Mouse (Mus musculus) stomach, embryonic 16.5 days (tissue): ENCODE measurements around the gene Tnfaip1. TPM values are rescaled to one million over a fixed set of nuclear protein-coding genes. Genes with fewer than 3 reads are reported as not detected.

Experiments
- ATAC-seq: fragments of 200-750 bp; cut with Nextera tagmentation; 2 replicates; pipeline ENCODE4 v1.8.0; 2017; ENCODE audit warnings: moderate number of reproducible peaks, moderate TSS enrichment; ENCODE audit not compliant: insufficient read depth, low FRiP score
- H3K27ac ChIP-seq: fragments of 300-500 bp; sonication (generic); 2 replicates; pipeline ENCODE4 v1.5.1; 2014; ENCODE audit warnings: low read length
- H3K27me3 ChIP-seq: fragments of 300-500 bp; sonication (generic); 2 replicates; pipeline ENCODE4 v1.6.1; 2014; ENCODE audit warnings: low read length, control low read depth, mixed read lengths; ENCODE audit not compliant: control insufficient read depth, insufficient read depth
- H3K36me3 ChIP-seq: fragments of 300-500 bp; sonication (generic); 2 replicates; pipeline ENCODE4 v1.6.1; 2014; ENCODE audit warnings: low read length; ENCODE audit not compliant: control insufficient read depth, insufficient read depth
- H3K4me1 ChIP-seq: fragments of 300-500 bp; sonication (generic); 2 replicates; pipeline ENCODE4 v1.6.1; 2014; ENCODE audit warnings: low read length, control low read depth, mixed read lengths; ENCODE audit not compliant: control insufficient read depth, insufficient read depth
- H3K4me2 ChIP-seq: fragments of 300-500 bp; sonication (generic); 2 replicates; pipeline ENCODE4 v1.6.1; 2014; ENCODE audit warnings: low read depth, low read length, mixed read lengths
- H3K4me3 ChIP-seq: fragments of 300-500 bp; sonication (generic); replicated peaks from 2 replicates; pipeline ENCODE4 v1.5.1; 2014; ENCODE audit warnings: mild to moderate bottlenecking, low read length
- H3K9ac ChIP-seq: fragments of 300-500 bp; sonication (generic); 2 replicates; pipeline ENCODE4 v1.6.1; 2014; ENCODE audit warnings: low read length
- H3K9me3 ChIP-seq: fragments of 300-500 bp; sonication (generic); replicated peaks from 2 replicates; pipeline ENCODE4 v1.6.1; 2016; ENCODE audit warnings: low read length, control low read depth; ENCODE audit not compliant: control insufficient read depth
- WGBS: fragments of 180-500 bp; shearing (Covaris S2); extraction: QIAGEN DNeasy Blood & Tissue Kit; methylation state at CpG from one replicate; pipeline ENCODE4 v1.1.7; 2014; 5-methylcytosine and 5-hydroxymethylcytosine counted together
- polyA plus RNA-seq: library from polyadenylated mRNA; unstranded; fragments of >200 nt; fragmentation: Nextera tagmentation; extraction: Ambion mirVana; gene quantifications from 2 replicates; pipeline ENCODE4 v1.2.1, GENCODE M21; 2015

Tnfaip1 gene
- polyA plus RNA-seq, 1 experiment from 2014 or later = 76.2 TPM

DNA sequence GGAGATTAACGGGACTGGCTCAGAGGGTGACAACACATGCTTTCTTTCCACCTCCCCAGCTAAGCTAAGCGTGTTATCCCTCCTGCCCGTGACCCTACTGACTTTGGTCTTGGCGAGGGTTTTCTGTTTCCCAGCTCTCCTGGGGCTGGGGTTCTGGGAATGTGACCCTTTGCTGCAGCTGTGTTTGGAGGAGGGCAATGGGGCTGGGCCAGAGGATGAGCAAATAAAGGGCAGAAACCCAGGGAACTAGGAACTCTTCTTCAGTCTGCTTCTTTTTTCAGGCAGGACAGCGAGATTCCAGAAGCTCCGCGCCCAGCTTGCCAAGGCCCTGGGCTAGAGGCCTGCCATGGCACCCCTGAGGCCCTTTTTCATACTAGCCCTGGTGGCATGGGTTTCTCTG, 37.1 kb downstream of the Tnfaip1 start, which contains the start of gene Vtn:
Vtn (plus strand) TSS at position 88 of the 400 bp plus-strand sequence.
- ATAC-seq = no peak
- Histone ChIP-seq H3K4me1 (peaks cover 6% of the 10 kb centered on the region), H3K9ac (peak within 1 kb of the TSS; percentile 65), H3K27ac (0 out of 2 replicates have a peak within 1 kb of the TSS, but pooled peaks have one; percentile 47), H3K27me3 (peaks cover 38% of the 10 kb centered on the region), H3K4me2 (peak within 1 kb of the TSS; percentile 91), H3K36me3 (no peaks in the 10 kb centered on the region), H3K4me3 (peak within 1 kb of the TSS; percentile 54), H3K9me3 (no peaks in the 10 kb centered on the region)
- 46% methylated on average over 7 of the region's 7 CpGs for WGBS

DNA sequence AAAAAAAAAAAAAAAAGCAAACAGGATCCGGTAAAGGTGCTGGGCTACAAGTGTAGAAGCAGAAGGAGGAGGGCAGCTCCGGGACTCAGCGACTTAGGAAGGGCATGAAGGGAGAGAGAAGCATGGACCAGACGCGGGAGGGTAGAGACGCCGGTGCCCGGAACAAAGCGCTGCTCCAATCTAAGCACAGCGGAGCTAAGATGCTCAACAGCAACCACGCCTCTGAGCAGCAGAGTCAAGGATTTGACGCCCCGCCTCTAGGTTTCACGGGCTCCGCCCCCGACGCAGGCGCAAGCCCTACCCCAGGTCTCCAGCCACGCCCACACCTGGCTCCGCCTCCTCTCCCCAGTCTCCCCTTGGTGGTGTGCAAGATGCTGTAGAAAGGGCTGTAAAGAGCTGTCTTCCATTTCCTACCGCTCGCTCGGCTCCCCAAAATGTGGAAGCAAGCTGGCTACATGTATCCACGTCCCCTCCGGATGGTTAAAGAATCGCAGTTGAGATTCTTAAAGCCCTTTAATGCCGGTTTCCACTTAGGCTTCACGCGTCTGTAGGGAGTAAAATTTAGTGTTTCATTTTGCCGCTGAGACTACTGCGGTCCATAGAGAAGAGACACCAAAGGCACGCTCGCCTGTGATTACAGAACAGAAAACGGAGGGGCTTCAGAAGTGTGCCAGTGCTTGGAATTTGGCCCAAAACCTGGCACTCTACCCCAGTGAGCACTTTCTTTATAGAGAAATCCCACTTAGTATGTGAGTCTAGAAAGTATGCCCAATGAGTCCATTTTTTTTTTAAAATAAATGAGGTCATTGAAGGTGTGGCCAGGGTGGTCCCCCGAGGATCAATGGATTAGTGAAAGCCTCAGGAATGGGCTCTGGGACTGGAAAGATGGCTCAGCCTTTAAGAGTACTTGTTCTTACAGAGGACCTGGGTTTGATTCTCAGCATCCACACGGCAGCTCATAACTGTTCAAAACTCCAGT, 38.3 kb downstream of the Tnfaip1 start, which contains the start of gene Sarm1:
Sarm1 (minus strand) TSS at position 211 of the 979 bp plus-strand sequence.
- Histone ChIP-seq H3K4me1 (peaks cover 6% of the 10 kb centered on the region), H3K9me3 (no peaks in the 10 kb centered on the region), H3K4me2 (peak within 1 kb of the TSS; percentile 91), H3K36me3 (no peaks in the 10 kb centered on the region), H3K9ac (peak within 1 kb of the TSS; percentile 65), H3K27me3 (peaks cover 38% of the 10 kb centered on the region), H3K27ac (0 out of 2 replicates have a peak within 1 kb of the TSS, but pooled peaks have one; percentile 47), H3K4me3 (peak within 1 kb of the TSS; percentile 54)
- 2% methylated on average over 36 of the region's 36 CpGs for WGBS
- peak; percentile 98 for ATAC-seq

DNA sequence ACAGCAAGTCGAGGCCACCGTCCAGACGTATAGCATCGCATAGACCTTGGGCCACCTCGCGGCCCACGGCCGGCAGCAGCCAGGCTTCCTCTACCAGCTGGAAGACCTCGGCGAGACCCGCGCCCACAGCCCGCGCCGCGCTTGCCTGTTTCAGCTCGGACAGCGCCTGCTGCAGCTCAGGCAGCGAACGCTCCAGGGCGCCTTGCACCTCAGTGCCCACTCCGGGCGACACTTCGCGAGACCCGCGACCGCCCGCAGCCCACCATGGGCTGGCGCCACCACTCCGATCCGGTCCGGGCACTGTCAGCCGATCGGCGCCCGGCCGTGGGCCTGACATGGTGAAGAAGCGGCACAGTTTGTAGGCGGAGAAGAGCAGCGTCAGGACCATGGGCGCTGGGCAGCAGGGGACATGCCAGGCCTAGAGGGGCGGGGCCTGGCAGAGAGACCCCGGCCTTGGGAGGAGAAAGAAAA, 39.0 kb downstream of the Tnfaip1 start:
- Histone ChIP-seq H3K4me3 (peak overlapping the region; percentile 54), H3K9me3 (no peaks in the 10 kb centered on the region), H3K36me3 (no peaks in the 10 kb centered on the region), H3K27ac (no peak overlapping the region), H3K4me2 (peak overlapping the region; percentile 91), H3K9ac (peak overlapping the region; percentile 60), H3K27me3 (peaks cover 38% of the 10 kb centered on the region), H3K4me1 (peaks cover 6% of the 10 kb centered on the region)
- WGBS = under 1% methylated on average over 44 of the region's 44 CpGs
- no peak for ATAC-seq

DNA sequence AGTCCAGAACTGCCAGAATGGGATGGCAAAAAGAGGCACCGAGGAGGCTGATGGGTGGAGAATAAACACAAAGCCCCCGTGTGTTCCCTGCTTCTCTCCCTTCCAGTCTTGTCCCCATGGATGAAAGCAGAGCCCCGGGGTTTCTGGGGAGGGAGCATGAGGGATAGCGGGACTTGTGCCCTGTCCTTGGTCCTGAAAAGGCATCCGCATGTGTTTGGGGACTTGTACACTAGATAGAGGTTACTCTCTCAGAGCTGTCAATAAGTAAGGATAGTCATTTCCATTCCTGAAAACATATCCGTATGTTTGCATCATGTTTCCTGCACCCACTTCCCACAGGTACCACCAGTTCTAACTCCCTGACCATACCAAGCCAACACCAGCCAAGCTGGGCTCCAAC, 40.2 kb downstream of the Tnfaip1 start:
- Histone ChIP-seq H3K9me3 (no peaks in the 10 kb centered on the region), H3K4me1 (peaks cover 6% of the 10 kb centered on the region), H3K4me3 (no peak overlapping the region), H3K9ac (no peak overlapping the region), H3K27me3 (peaks cover 48% of the 10 kb centered on the region), H3K36me3 (no peaks in the 10 kb centered on the region), H3K4me2 (no peak overlapping the region), H3K27ac (no peak overlapping the region)
- 8% methylated on average over 6 of the region's 6 CpGs for WGBS
- no peak for ATAC-seq

DNA sequence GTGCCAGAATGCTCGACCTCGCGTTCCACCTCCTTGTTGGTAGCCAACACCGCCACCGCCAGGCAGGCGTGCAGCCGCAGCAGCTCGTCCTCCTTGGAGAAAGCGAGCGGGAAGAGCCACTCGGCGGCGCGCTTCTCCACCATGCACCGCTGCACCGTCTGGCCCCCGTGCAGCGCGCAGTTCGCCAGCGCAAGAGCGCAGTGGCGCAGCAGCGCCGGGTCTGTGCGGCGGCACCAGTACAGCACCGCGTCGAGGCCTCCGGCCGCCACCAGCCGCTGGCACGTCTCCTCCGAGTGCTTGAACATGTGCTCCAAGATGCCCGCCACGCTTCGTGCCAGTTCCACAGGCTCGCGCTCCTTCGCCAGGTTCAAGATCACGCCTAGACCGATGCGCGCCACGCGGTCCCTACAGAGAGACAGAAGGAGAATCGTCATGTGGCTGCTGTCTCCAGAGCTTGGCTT, 45.3 kb downstream of the Tnfaip1 start:
- peak overlapping the region; percentile 39 for H3K4me2 ChIP-seq
- 0 out of 2 replicates have a peak overlapping the region, but pooled peaks have one; percentile 11 for H3K9ac ChIP-seq
- no peaks in the 10 kb centered on the region for H3K9me3 ChIP-seq
- no peak overlapping the region for H3K27ac ChIP-seq
- H3K27me3 ChIP-seq = peaks cover 52% of the 10 kb centered on the region
- ATAC-seq = no peak
- no peaks in the 10 kb centered on the region for H3K36me3 ChIP-seq
- H3K4me3 ChIP-seq = peak overlapping the region; percentile 21
- WGBS = 14% methylated on average over 47 of the region's 48 CpGs
- no peaks in the 10 kb centered on the region for H3K4me1 ChIP-seq

DNA sequence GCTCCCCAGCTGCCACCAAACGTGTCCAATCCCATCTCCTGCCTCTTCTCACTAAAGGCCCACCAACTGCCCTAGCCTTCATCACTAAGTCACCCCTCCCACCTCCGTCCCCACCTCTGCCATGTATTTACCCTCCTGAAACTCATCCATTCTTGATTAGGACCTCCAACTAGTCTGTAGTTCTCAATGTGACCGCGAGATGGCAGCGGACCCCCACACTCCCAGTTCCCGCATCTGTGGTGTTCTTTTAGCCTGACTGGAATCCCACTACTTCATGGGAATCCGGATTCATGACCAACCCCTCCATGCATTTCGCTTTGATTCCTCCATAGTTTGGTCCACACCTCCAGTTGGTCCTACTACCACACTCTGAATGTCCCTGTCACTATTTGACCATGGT, 48.0 kb downstream of the Tnfaip1 start:
- no peaks in the 10 kb centered on the region for H3K4me1 ChIP-seq
- H3K9me3 ChIP-seq = no peaks in the 10 kb centered on the region
- no peak overlapping the region for H3K27ac ChIP-seq
- H3K9ac ChIP-seq = no peak overlapping the region
- peaks cover 43% of the 10 kb centered on the region for H3K27me3 ChIP-seq
- 2% methylated on average over 8 of the region's 8 CpGs for WGBS
- H3K4me3 ChIP-seq = no peak overlapping the region
- H3K4me2 ChIP-seq = no peak overlapping the region
- no peak for ATAC-seq
- H3K36me3 ChIP-seq = no peaks in the 10 kb centered on the region

DNA sequence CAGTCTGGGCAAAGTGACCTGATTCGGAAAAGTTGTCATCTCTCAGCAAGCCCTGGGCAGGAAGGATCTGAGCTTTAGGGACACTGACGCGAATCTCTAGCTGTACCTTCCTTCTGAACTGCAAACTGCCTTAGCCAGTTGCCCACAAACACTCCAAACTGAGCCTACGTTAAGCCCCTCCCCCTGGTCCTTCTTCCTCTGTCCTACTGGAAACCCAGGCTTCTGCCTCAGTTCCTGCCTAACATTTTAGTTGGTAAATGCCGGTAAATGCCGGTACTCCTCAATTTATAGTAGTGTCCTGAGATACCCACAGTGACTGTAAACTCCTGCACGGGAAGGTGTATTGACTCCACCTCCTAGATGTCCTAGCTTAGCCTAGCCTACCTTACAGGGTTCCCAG, 52.5 kb downstream of the Tnfaip1 start:
- WGBS = 52% methylated on average over 7 of the region's 7 CpGs
- H3K36me3 ChIP-seq = no peaks in the 10 kb centered on the region
- no peak for ATAC-seq
- H3K4me1 ChIP-seq = no peaks in the 10 kb centered on the region
- H3K4me3 ChIP-seq = no peak overlapping the region
- H3K9me3 ChIP-seq = no peaks in the 10 kb centered on the region
- H3K27ac ChIP-seq = no peak overlapping the region
- peaks cover 12% of the 10 kb centered on the region for H3K27me3 ChIP-seq
- H3K9ac ChIP-seq = no peak overlapping the region
- H3K4me2 ChIP-seq = no peak overlapping the region

DNA sequence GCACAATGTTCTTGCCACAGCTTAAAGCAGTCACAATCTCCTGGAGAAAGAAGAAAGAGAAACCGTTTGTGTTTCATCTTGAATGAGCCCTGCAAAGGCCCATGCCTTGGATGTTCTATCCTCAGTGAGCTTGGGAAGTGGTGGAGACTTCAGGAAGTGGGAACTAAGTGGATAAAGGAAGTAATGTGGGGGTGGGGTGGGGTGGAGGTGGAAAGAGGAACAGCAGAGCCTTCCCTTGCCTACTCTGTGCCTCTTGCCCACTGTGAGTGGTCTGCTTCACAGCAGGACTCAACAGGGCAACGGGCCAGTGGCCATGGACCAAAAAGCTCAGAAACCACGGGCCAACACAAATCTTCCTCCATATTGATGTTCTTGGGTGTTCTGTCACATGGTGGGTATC, 60.8 kb downstream of the Tnfaip1 start:
- Histone ChIP-seq H3K4me1 (no peaks in the 10 kb centered on the region), H3K4me2 (no peak overlapping the region), H3K27ac (no peak overlapping the region), H3K9ac (no peak overlapping the region), H3K27me3 (no peaks in the 10 kb centered on the region), H3K4me3 (no peak overlapping the region), H3K9me3 (no peaks in the 10 kb centered on the region), H3K36me3 (no peaks in the 10 kb centered on the region)
- WGBS = 78% methylated on average over 3 of the region's 3 CpGs
- ATAC-seq = no peak
